Mouse (Mus musculus): ENCODE results near the gene Gpr137c. TPM values are rescaled to one million over a fixed set of nuclear protein-coding genes. Genes with fewer than 3 reads are reported as not detected.
A peak's percentile ranks its signal among the peaks of the same experiment; 100 is the strongest.

The Gpr137c gene
- total and polyA plus RNA-seq, 3 experiments = 0.49 TPM; not detected in 2

- no peak for DNase-seq (ENCODE audit: low spot score)
- H3K36me3 ChIP-seq (replicated peaks) = peaks cover 87% of the 10 kb centered on the region
- no peak for ATAC-seq (ENCODE audit: extremely low read depth, insufficient number of reproducible peaks, low FRiP score, poor library complexity, severe bottlenecking)
Measured at GRCm38 (mm10) chr14:45305852-45306251, 86.3 kb downstream of the Gpr137c start.

GRCm38 (mm10) chr14:45307630-45308328, 88.3 kb downstream of the Gpr137c start:
- Histone ChIP-seq H3K36me3 (replicated peaks) (peaks cover 80% of the 10 kb centered on the region), H3K27me3 (ENCODE audit: insufficient read depth, low read length) (no peaks in the 10 kb centered on the region), H3K9me3 (replicated peaks) (no peaks in the 10 kb centered on the region), H3K4me3 (ENCODE audit: low read depth, low read length) (no peak overlapping the region; the same call in 1 of the 2 replicates), H3K4me1 (ENCODE audit: insufficient read depth, low read depth, low read length) (peaks cover 45% of the 10 kb centered on the region)
- ATAC-seq (ENCODE audit: extremely low read depth, insufficient number of reproducible peaks, low FRiP score, poor library complexity, severe bottlenecking) (peak; percentile 49; the same call in 1 of the 2 replicates), DNase-seq (ENCODE audit: low spot score) (no peak)
- TF ChIP-seq GATA1 (IDR thresholded peaks at IDR 0.05; ENCODE audit: borderline replicate concordance, low read length) (no peak), GATA2 (IDR thresholded peaks at IDR 0.05; ENCODE audit: borderline replicate concordance, low read depth, low read length) (no peak), TAL1 (conservative IDR thresholded peaks at IDR 0.05; ENCODE audit: low read depth, low read length) (no peak), POLR2AphosphoS5 (IDR thresholded peaks at IDR 0.05; ENCODE audit: insufficient replicate concordance, low read depth, low read length) (no peak), CTCF (IDR thresholded peaks at IDR 0.05; ENCODE audit: low read depth, low read length) (no peak)

More at GRCm38 (mm10) chr14:45305852-45306251, 86.3 kb downstream of the Gpr137c start:
- Histone ChIP-seq H3K4me3 (ENCODE audit: low read depth, low read length) (no peak overlapping the region), H3K27me3 (ENCODE audit: insufficient read depth, low read length) (no peaks in the 10 kb centered on the region), H3K9me3 (replicated peaks) (no peaks in the 10 kb centered on the region), H3K4me1 (ENCODE audit: insufficient read depth, low read depth, low read length) (peaks cover 36% of the 10 kb centered on the region)
- no peak for TF ChIP-seq GATA2 (IDR thresholded peaks at IDR 0.05; ENCODE audit: borderline replicate concordance, low read depth, low read length)
- no peak for TF ChIP-seq POLR2AphosphoS5 (IDR thresholded peaks at IDR 0.05; ENCODE audit: insufficient replicate concordance, low read depth, low read length)
- no peak for TF ChIP-seq CTCF (IDR thresholded peaks at IDR 0.05; ENCODE audit: low read depth, low read length)
- TF ChIP-seq TAL1 (conservative IDR thresholded peaks at IDR 0.05; ENCODE audit: low read depth, low read length) = no peak
- TF ChIP-seq GATA1 (IDR thresholded peaks at IDR 0.05; ENCODE audit: borderline replicate concordance, low read length) = no peak

GRCm38 (mm10) chr14:45309646-45310045, 90.1 kb downstream of the Gpr137c start:
- Histone ChIP-seq H3K4me1 (ENCODE audit: insufficient read depth, low read depth, low read length) (peaks cover 63% of the 10 kb centered on the region), H3K9me3 (replicated peaks) (no peaks in the 10 kb centered on the region), H3K27me3 (ENCODE audit: insufficient read depth, low read length) (no peaks in the 10 kb centered on the region), H3K36me3 (replicated peaks) (peaks cover 78% of the 10 kb centered on the region), H3K4me3 (ENCODE audit: low read depth, low read length) (peak overlapping the region; percentile 49; the same call in 1 of the 2 replicates)
- DNase-seq (ENCODE audit: low spot score) = no peak
- ATAC-seq (ENCODE audit: extremely low read depth, insufficient number of reproducible peaks, low FRiP score, poor library complexity, severe bottlenecking) = no peak
- TF ChIP-seq GATA1 (IDR thresholded peaks at IDR 0.05; ENCODE audit: borderline replicate concordance, low read length) = no peak
- TF ChIP-seq CTCF (IDR thresholded peaks at IDR 0.05; ENCODE audit: low read depth, low read length) = no peak
- no peak for TF ChIP-seq GATA2 (IDR thresholded peaks at IDR 0.05; ENCODE audit: borderline replicate concordance, low read depth, low read length)
- TF ChIP-seq POLR2AphosphoS5 (IDR thresholded peaks at IDR 0.05; ENCODE audit: insufficient replicate concordance, low read depth, low read length) = no peak
- TF ChIP-seq TAL1 (conservative IDR thresholded peaks at IDR 0.05; ENCODE audit: low read depth, low read length) = no peak

- peaks cover 74% of the 10 kb centered on the region for H3K36me3 ChIP-seq (replicated peaks)
- no peak for ATAC-seq (ENCODE audit: extremely low read depth, insufficient number of reproducible peaks, low FRiP score, poor library complexity, severe bottlenecking)
- peaks cover 63% of the 10 kb centered on the region for H3K4me1 ChIP-seq (ENCODE audit: insufficient read depth, low read depth, low read length)
- no peak for DNase-seq (ENCODE audit: low spot score)
- TF ChIP-seq CTCF (IDR thresholded peaks at IDR 0.05; ENCODE audit: low read depth, low read length) = no peak
- no peak for TF ChIP-seq GATA1 (IDR thresholded peaks at IDR 0.05; ENCODE audit: borderline replicate concordance, low read length)
- TF ChIP-seq POLR2AphosphoS5 (IDR thresholded peaks at IDR 0.05; ENCODE audit: insufficient replicate concordance, low read depth, low read length) = no peak
- TF ChIP-seq GATA2 (IDR thresholded peaks at IDR 0.05; ENCODE audit: borderline replicate concordance, low read depth, low read length) = no peak
- no peak for TF ChIP-seq TAL1 (conservative IDR thresholded peaks at IDR 0.05; ENCODE audit: low read depth, low read length)
- H3K27me3 ChIP-seq (ENCODE audit: insufficient read depth, low read length) = no peaks in the 10 kb centered on the region
- no peaks in the 10 kb centered on the region for H3K9me3 ChIP-seq (replicated peaks)
- H3K4me3 ChIP-seq (ENCODE audit: low read depth, low read length) = peak overlapping the region; percentile 9; the same call in 1 of the 2 replicates
Measured at GRCm38 (mm10) chr14:45310101-45310500, 90.6 kb downstream of the Gpr137c start.

GRCm38 (mm10) chr14:45316927-45317326, 97.4 kb downstream of the Gpr137c start:
- Histone ChIP-seq H3K36me3 (replicated peaks) (peaks cover 28% of the 10 kb centered on the region), H3K4me3 (ENCODE audit: low read depth, low read length) (peak overlapping the region; percentile 97), H3K27me3 (ENCODE audit: insufficient read depth, low read length) (no peaks in the 10 kb centered on the region), H3K4me1 (ENCODE audit: insufficient read depth, low read depth, low read length) (peaks cover 62% of the 10 kb centered on the region), H3K9me3 (replicated peaks) (no peaks in the 10 kb centered on the region)
- ATAC-seq (ENCODE audit: extremely low read depth, insufficient number of reproducible peaks, low FRiP score, poor library complexity, severe bottlenecking) (no peak), DNase-seq (ENCODE audit: low spot score) (no peak)
- TF ChIP-seq POLR2AphosphoS5 (IDR thresholded peaks at IDR 0.05; ENCODE audit: insufficient replicate concordance, low read depth, low read length) (no peak), TAL1 (conservative IDR thresholded peaks at IDR 0.05; ENCODE audit: low read depth, low read length) (no peak), CTCF (IDR thresholded peaks at IDR 0.05; ENCODE audit: low read depth, low read length) (no peak), GATA2 (IDR thresholded peaks at IDR 0.05; ENCODE audit: borderline replicate concordance, low read depth, low read length) (no peak), GATA1 (IDR thresholded peaks at IDR 0.05; ENCODE audit: borderline replicate concordance, low read length) (no peak)

GRCm38 (mm10) chr14:45317921-45318411, 98.4 kb downstream of the Gpr137c start:
- no peaks in the 10 kb centered on the region for H3K9me3 ChIP-seq (replicated peaks)
- H3K4me1 ChIP-seq (ENCODE audit: insufficient read depth, low read depth, low read length) = peaks cover 66% of the 10 kb centered on the region
- no peak for ATAC-seq (ENCODE audit: extremely low read depth, insufficient number of reproducible peaks, low FRiP score, poor library complexity, severe bottlenecking)
- DNase-seq (ENCODE audit: low spot score) = no peak
- peaks cover 21% of the 10 kb centered on the region for H3K36me3 ChIP-seq (replicated peaks)
- peak overlapping the region; percentile 97 for H3K4me3 ChIP-seq (ENCODE audit: low read depth, low read length)
- H3K27me3 ChIP-seq (ENCODE audit: insufficient read depth, low read length) = no peaks in the 10 kb centered on the region
- no peak for TF ChIP-seq GATA2 (IDR thresholded peaks at IDR 0.05; ENCODE audit: borderline replicate concordance, low read depth, low read length)
- no peak for TF ChIP-seq GATA1 (IDR thresholded peaks at IDR 0.05; ENCODE audit: borderline replicate concordance, low read length)
- no peak for TF ChIP-seq CTCF (IDR thresholded peaks at IDR 0.05; ENCODE audit: low read depth, low read length)
- TF ChIP-seq TAL1 (conservative IDR thresholded peaks at IDR 0.05; ENCODE audit: low read depth, low read length) = no peak
- TF ChIP-seq POLR2AphosphoS5 (IDR thresholded peaks at IDR 0.05; ENCODE audit: insufficient replicate concordance, low read depth, low read length) = no peak

Measured in G1E (cell line).